Comparison of ENCODE assay signal across 17 mouse cellular contexts in the genomic region with DNA sequence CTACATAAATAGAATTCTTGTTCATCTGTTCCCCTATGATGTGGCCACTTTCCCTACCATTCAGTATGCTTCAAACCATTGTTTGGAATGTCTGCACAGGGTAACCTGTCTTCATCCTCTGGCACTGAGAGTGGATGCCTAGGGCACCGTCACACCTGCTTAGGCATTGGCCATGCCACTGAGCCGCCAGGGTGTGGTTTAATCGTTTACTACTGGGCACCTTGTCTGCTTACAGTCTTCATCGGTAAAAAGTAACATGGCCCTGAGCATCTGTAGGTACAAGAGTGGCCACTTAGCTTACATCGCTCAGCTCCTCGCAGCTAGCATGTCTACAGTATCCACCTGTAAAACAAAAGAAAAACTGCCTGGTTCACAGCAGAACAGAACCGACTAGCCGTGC.
DNase-seq lines count a peak whose midpoint lies in the region; ATAC-seq lines count a peak whose summit lies in the region.
"Had no signal": no experiment of that assay in that cellular context is flagged by ENCODE, and none has a peak within 500 bp of the region (broad histone marks: within the 10 kb centered on the region; RNA-seq: fewer than 3 reads in every experiment).

No protein-coding gene starts in this region.

- no peak overlapping the region for H3K9ac ChIP-seq in kidney, embryonic 16.5 days (replicated peaks; ENCODE audit: low read length)
- H3K9ac ChIP-seq in forebrain, embryonic 16.5 days (replicated peaks; ENCODE audit: low read depth, low read length): no peak overlapping the region
- H3K9ac ChIP-seq: forebrain, embryonic 13.5 days; hindbrain, embryonic 15.5 days had no signal

- 67% methylated on average over 8 of the region's 8 CpGs for WGBS in kidney, embryonic 16.5 days
- WGBS in forebrain, embryonic 16.5 days: 91% methylated on average over 8 of the region's 8 CpGs

- peaks cover 42% of the 10 kb centered on the region for H3K4me1 ChIP-seq in kidney, embryonic 16.5 days (ENCODE audit: insufficient read depth, low read length)
- H3K4me1 ChIP-seq in forebrain, embryonic 16.5 days (replicated peaks; ENCODE audit: control insufficient read depth, insufficient read depth, low read length): peaks cover 15% of the 10 kb centered on the region

- H3K27me3 ChIP-seq in kidney, embryonic 16.5 days (ENCODE audit: insufficient read depth, low read length): no peaks in the 10 kb centered on the region
- H3K27me3 ChIP-seq in forebrain, embryonic 16.5 days (replicated peaks; ENCODE audit: control insufficient read depth, insufficient read depth, low read length): no peaks in the 10 kb centered on the region; the same call in 1 of the 2 replicates

- DNase-seq in kidney, adult 11 months: peak; percentile 93
- DNase-seq in kidney, adult 8-10 months: peak; percentile 87 to 90
- peak; percentile 81 to 92 for DNase-seq in kidney, postnatal 25 days
- no peak for DNase-seq in testis, postnatal 14 days (ENCODE audit: low spot score)
- no peak for DNase-seq in neural tube, embryonic 10.5 days (ENCODE audit: extremely low spot score, low spot score)
- DNase-seq: adrenal gland, postnatal 14 days; cerebellum, adult 18-20 months; cerebellum, adult 9-11 months; gastrocnemius, postnatal 36 days; heart, adult 18-20 months had no signal

- H3K9me3 ChIP-seq in kidney, embryonic 16.5 days (ENCODE audit: low read length): no peaks in the 10 kb centered on the region
- H3K9me3 ChIP-seq in forebrain, embryonic 16.5 days (ENCODE audit: control insufficient read depth, low read length): no peaks in the 10 kb centered on the region
- H3K9me3 ChIP-seq: embryonic facial prominence, embryonic 10.5 days; forebrain, embryonic 13.5 days; hindbrain, embryonic 15.5 days had no signal

- H3K27ac ChIP-seq in kidney, embryonic 16.5 days (ENCODE audit: low read length): peak overlapping the region; percentile 87
- H3K27ac ChIP-seq in forebrain, embryonic 16.5 days (ENCODE audit: low read length): no peak overlapping the region
- H3K27ac ChIP-seq: forebrain, embryonic 13.5 days; hindbrain, embryonic 15.5 days had no signal

- no peak overlapping the region for H3K4me3 ChIP-seq in kidney, embryonic 16.5 days (ENCODE audit: low read length)
- no peak overlapping the region for H3K4me3 ChIP-seq in forebrain, embryonic 16.5 days (replicated peaks; ENCODE audit: low read length)
- H3K4me3 ChIP-seq: embryonic facial prominence, embryonic 10.5 days; forebrain, embryonic 13.5 days; hindbrain, embryonic 15.5 days had no signal

- peak; percentile 76 for ATAC-seq in kidney, embryonic 16.5 days (ENCODE audit: low FRiP score, low TSS enrichment)
- ATAC-seq in activated CD4-positive, CD25-positive, alpha-beta regulatory T cell, adult 4 months: no peak
- no peak for ATAC-seq in forebrain, embryonic 16.5 days
- ATAC-seq: forebrain, embryonic 13.5 days had no signal

- no peaks in the 10 kb centered on the region for H3K36me3 ChIP-seq in kidney, embryonic 16.5 days (ENCODE audit: insufficient read depth, low read length)
- no peaks in the 10 kb centered on the region for H3K36me3 ChIP-seq in forebrain, embryonic 16.5 days (ENCODE audit: control insufficient read depth, insufficient read depth)
- H3K36me3 ChIP-seq: embryonic facial prominence, embryonic 10.5 days; hindbrain, embryonic 15.5 days had no signal

- H3K4me2 ChIP-seq in kidney, embryonic 16.5 days (replicated peaks; ENCODE audit: low read depth, low read length): no peak overlapping the region
- no peak overlapping the region for H3K4me2 ChIP-seq in forebrain, embryonic 16.5 days (ENCODE audit: low read length)
- H3K4me2 ChIP-seq: forebrain, embryonic 13.5 days; heart, embryonic 11.5 days; hindbrain, embryonic 15.5 days had no signal

Comparison
In these comparisons a context has a peak if more than half of its experiments do, and no peak if none do; other contexts are left out.
1. DNase-seq: peak in kidney, adult 11 months (single experiment), kidney, adult 8-10 months (2 of 2) and kidney, postnatal 25 days (2 of 2); none in testis, postnatal 14 days (single experiment) and neural tube, embryonic 10.5 days (single experiment).